Mouse (Mus musculus) liver, adult 2 months (tissue): ENCODE data around the gene Fars2.

Experiments used
- CTCF ChIP-seq: fragments of 200-500 bp; IDR thresholded peaks from 2 replicates; pipeline ENCODE4 v1.5.1; 2011; ENCODE audit warnings: low read depth, low read length, control low read depth
- POLR2A ChIP-seq: fragments of 200-500 bp; IDR thresholded peaks from 2 replicates; pipeline ENCODE4 v1.6.1; 2011; ENCODE audit warnings: low read length, control low read depth; ENCODE audit not compliant: insufficient read depth; ENCODE audit errors: extremely low read depth

- TF ChIP-seq CTCF (no peak), POLR2A (no peak)
These were observed 14.2 kb downstream of the Fars2 start for GRCm38 (mm10) chr13:36131401-36131800.
